Mouse (Mus musculus) testis, adult 2 months (tissue): Measurements from ENCODE around the gene Palld.

Experiments used
- CTCF ChIP-seq: fragments of 200-500 bp; IDR thresholded peaks from 2 replicates; pipeline ENCODE4 v1.5.1; 2012; ENCODE audit warnings: low read depth, mild to moderate bottlenecking, inconsistent platforms, low read length, moderate library complexity; ENCODE audit not compliant: control insufficient read depth, insufficient read depth, insufficient replicate concordance
- POLR2A ChIP-seq: fragments of 200-500 bp; IDR thresholded peaks from 2 replicates; pipeline ENCODE4 v1.6.1; 2012; ENCODE audit warnings: low read depth, mild to moderate bottlenecking, inconsistent platforms, low read length, moderate library complexity; ENCODE audit not compliant: control insufficient read depth

DNA sequence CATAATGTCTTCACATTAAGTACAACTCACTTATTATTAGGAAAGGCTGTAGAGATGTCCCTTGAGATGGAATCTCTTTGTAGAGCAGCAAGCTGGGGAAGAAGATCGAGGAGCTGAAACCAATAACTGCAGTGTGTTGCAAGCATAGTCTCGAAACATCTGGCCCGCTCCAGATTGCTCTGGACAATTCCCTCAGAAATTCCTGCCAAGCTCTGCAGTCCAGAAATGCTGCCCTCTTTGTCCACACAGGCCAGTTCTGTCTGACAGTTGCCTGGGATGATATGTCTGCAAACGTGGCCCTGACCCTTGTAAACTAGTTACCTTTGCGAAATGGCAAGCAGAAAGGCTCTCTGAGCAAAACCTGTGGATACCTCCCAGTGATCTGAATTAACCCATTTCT lies 291.9 kb downstream of the Palld start:
- no peak for TF ChIP-seq POLR2A
- no peak for TF ChIP-seq CTCF
